Mouse (Mus musculus) gastrocnemius, postnatal 36 days (tissue): ENCODE results near the gene Moap1. TPM values are rescaled to one million over a fixed set of nuclear protein-coding genes. Genes with fewer than 3 reads are reported as not detected.

Experiments
- DNase-seq, 2 experiments: peaks; one replicate each; pipeline ENCODE4 v3.0.0; 2022
- intact Hi-C: fragments of 180-260 bp; cut with DNase I; formaldehyde crosslinking; loops from one replicate; pipeline ENCODE4 v1.15.1; 2025
- total RNA-seq, 2 experiments: library from RNA; stranded (reverse); gene quantifications; 2 replicates each; pipeline ENCODE4 v1.2.3; 2021

Moap1 gene
- total RNA-seq, 2 experiments from 2014 or later: 3.2 to 5.4 TPM

- intact Hi-C loops: no loop called here
Observed at GRCm38 (mm10) chr12:102744839-102745238, 1.4 kb upstream of the Moap1 start.

GRCm38 (mm10) chr12:102743036-102743588 lies 349 bp downstream of the Moap1 start:
- DNase-seq: peak in 1 of 2 experiments; percentile 28
- intact Hi-C loops: no loop called here

More at GRCm38 (mm10) chr12:102744839-102745238, 1.4 kb upstream of the Moap1 start:
- DNase-seq: no peak

- no peak for DNase-seq
- intact Hi-C loops: no loop called here
Observed at GRCm38 (mm10) chr12:102742056-102742455, 1.4 kb downstream of the Moap1 start.

GRCm38 (mm10) chr12:102740285-102740684 lies 3.2 kb downstream of the Moap1 start:
- intact Hi-C loops: loop anchor here (2.0 kb wide), 1 partner anchor 325 kb away; no protein-coding TSS in a partner anchor
- DNase-seq: no peak

GRCm38 (mm10) chr12:102739096-102739495 lies 4.4 kb downstream of the Moap1 start:
- intact Hi-C loops: no loop called here
- no peak for DNase-seq

GRCm38 (mm10) chr12:102733381-102733780 lies 10.1 kb downstream of the Moap1 start:
- intact Hi-C loops: no loop called here
- peak; percentile 45 to 54 for DNase-seq

GRCm38 (mm10) chr12:102730798-102731619 lies 12.5 kb downstream of the Moap1 start:
- intact Hi-C loops: no loop called here

GRCm38 (mm10) chr12:102729855-102730797 lies 13.3 kb downstream of the Moap1 start:
- intact Hi-C loops: no loop called here
- DNase-seq: peak in 1 of 2 experiments; percentile 23

More at GRCm38 (mm10) chr12:102730798-102731619, 12.5 kb downstream of the Moap1 start:
- no peak for DNase-seq

- intact Hi-C loops: no loop called here
- no peak for DNase-seq
Observed at GRCm38 (mm10) chr12:102725761-102726175, 17.7 kb downstream of the Moap1 start.

GRCm38 (mm10) chr12:102725146-102725545 lies 18.3 kb downstream of the Moap1 start:
- DNase-seq: no peak
- intact Hi-C loops: no loop called here

- intact Hi-C loops: no loop called here
- no peak for DNase-seq
Observed at GRCm38 (mm10) chr12:102723861-102724260, 19.6 kb downstream of the Moap1 start.

GRCm38 (mm10) chr12:102722966-102723365 lies 20.5 kb downstream of the Moap1 start:
- intact Hi-C loops: no loop called here
- DNase-seq: no peak

- intact Hi-C loops: no loop called here
- DNase-seq: no peak
Observed at GRCm38 (mm10) chr12:102722451-102722850, 21.0 kb downstream of the Moap1 start.

GRCm38 (mm10) chr12:102719552-102720315 lies 23.7 kb downstream of the Moap1 start:
- intact Hi-C loops: loop anchor here (5.0 kb wide), 2 partner anchors 192 to 217 kb away; no protein-coding TSS in a partner anchor
- no peak for DNase-seq

- intact Hi-C loops: loop anchor here (5.0 kb wide), 2 partner anchors 188 to 213 kb away; no protein-coding TSS in a partner anchor
- no peak for DNase-seq
Observed at GRCm38 (mm10) chr12:102714654-102715395, 28.6 kb downstream of the Moap1 start.

GRCm38 (mm10) chr12:102714116-102714515 lies 29.3 kb downstream of the Moap1 start:
- intact Hi-C loops: no loop called here
- no peak for DNase-seq

GRCm38 (mm10) chr12:102713153-102713865 lies 30.2 kb downstream of the Moap1 start:
- intact Hi-C loops: no loop called here

GRCm38 (mm10) chr12:102710851-102711375 lies 32.5 kb downstream of the Moap1 start:
- DNase-seq: no peak
- intact Hi-C loops: no loop called here

More at GRCm38 (mm10) chr12:102713153-102713865, 30.2 kb downstream of the Moap1 start:
- no peak for DNase-seq
